In genomic region chr1:137806742-137807141, GRCm38 (mm10) we compare ENCODE assay signal across 18 mouse cellular contexts.
DNase-seq lines count a peak whose midpoint lies in the region; ATAC-seq lines count a peak whose summit lies in the region.
"Had no signal": no experiment of that assay in that cellular context is flagged by ENCODE, and none has a peak within 500 bp of the region (broad histone marks: within the 10 kb centered on the region; RNA-seq: fewer than 3 reads in every experiment).

No protein-coding gene starts in this region.

- H3K36me3 ChIP-seq in liver, embryonic 12.5 days = no peaks in the 10 kb centered on the region
- H3K36me3 ChIP-seq: intestine, embryonic 15.5 days; midbrain, embryonic 12.5 days; neural tube, embryonic 12.5 days had no signal

- DNase-seq in spleen, postnatal 36 days (ENCODE audit: low spot score in 2 of 2) = peak; percentile 29 to 50
- no peak for DNase-seq in spleen, postnatal 14 days (ENCODE audit: low spot score in 2 of 2)
- peak; percentile 9 to 14 for DNase-seq in natural killer cell, adult 2 months (ENCODE audit: low spot score in 2 of 2)
- DNase-seq in frontal cortex, postnatal 14 days (ENCODE audit: low spot score in 2 of 2) = no peak
- DNase-seq in left cerebral cortex, postnatal 25 days (ENCODE audit: low spot score in 2 of 2) = no peak
- DNase-seq in adipocyte (ENCODE audit: low spot score) = no peak
- DNase-seq in left cerebral cortex, postnatal 4 days = no peak
- DNase-seq: cerebellum, postnatal 10 days; gastrocnemius, postnatal 36 days; heart, postnatal 36 days; kidney, postnatal 14 days; lung, embryonic 14.5 days had no signal

- intact Hi-C loops in left cerebral cortex, postnatal 25 days (cut with DNase I) = no loop called here
- intact Hi-C loops in left cerebral cortex, postnatal 4 days (cut with DNase I) = no loop called here

- H3K27me3 ChIP-seq in liver, embryonic 12.5 days (replicated peaks) = no peaks in the 10 kb centered on the region
- H3K27me3 ChIP-seq: intestine, embryonic 15.5 days; midbrain, embryonic 12.5 days; neural tube, embryonic 12.5 days had no signal

- H3K4me1 ChIP-seq in liver, embryonic 12.5 days = no peaks in the 10 kb centered on the region
- H3K4me1 ChIP-seq: intestine, embryonic 15.5 days; midbrain, embryonic 12.5 days; neural tube, embryonic 12.5 days had no signal

- WGBS in liver, embryonic 12.5 days (ENCODE audit: insufficient replicate concordance) = 13% methylated on average over 8 of the region's 8 CpGs

- no peak overlapping the region for H3K4me3 ChIP-seq in liver, embryonic 12.5 days
- H3K4me3 ChIP-seq: intestine, embryonic 15.5 days; left cerebral cortex, adult 2 months; midbrain, embryonic 12.5 days; neural tube, embryonic 12.5 days had no signal

- no peak overlapping the region; the same call in 1 of the 2 replicates for H3K4me2 ChIP-seq in liver, embryonic 12.5 days
- H3K4me2 ChIP-seq: intestine, embryonic 15.5 days; lung, embryonic 14.5 days; midbrain, embryonic 12.5 days; neural tube, embryonic 12.5 days had no signal

- no peak overlapping the region for H3K9ac ChIP-seq in liver, embryonic 12.5 days
- H3K9ac ChIP-seq: intestine, embryonic 15.5 days; lung, embryonic 14.5 days; midbrain, embryonic 12.5 days; neural tube, embryonic 12.5 days had no signal

- H3K27ac ChIP-seq in liver, embryonic 12.5 days = no peak overlapping the region
- H3K27ac ChIP-seq: intestine, embryonic 15.5 days; left cerebral cortex, adult 2 months; midbrain, embryonic 12.5 days; neural tube, embryonic 12.5 days had no signal

- ATAC-seq in liver, embryonic 12.5 days = 0 out of 2 replicates have a peak, but pooled peaks have one; percentile 32
- ATAC-seq: forebrain, embryonic 14.5 days; intestine, embryonic 15.5 days had no signal

- H3K9me3 ChIP-seq in liver, embryonic 12.5 days (replicated peaks) = no peaks in the 10 kb centered on the region
- H3K9me3 ChIP-seq: intestine, embryonic 15.5 days; midbrain, embryonic 12.5 days; neural tube, embryonic 12.5 days had no signal

Comparison
In these comparisons a context has a peak if more than half of its experiments do, and no peak if none do; other contexts are left out.
1. DNase-seq: peak in spleen, postnatal 36 days (2 of 2) and natural killer cell, adult 2 months (2 of 2); none in spleen, postnatal 14 days (0 of 2), frontal cortex, postnatal 14 days (0 of 2), left cerebral cortex, postnatal 25 days (0 of 2), adipocyte (single experiment) and left cerebral cortex, postnatal 4 days (single experiment).